Mouse (Mus musculus): ENCODE results near the gene Tead1. TPM values are rescaled to one million over a fixed set of nuclear protein-coding genes. Genes with fewer than 3 reads are reported as not detected.
A peak's percentile ranks its signal among the peaks of the same experiment; 100 is the strongest.

Tead1 gene
- total and polyA plus RNA-seq, 2 experiments from 2014 or later = 20.8 to 63.9 TPM

DNA sequence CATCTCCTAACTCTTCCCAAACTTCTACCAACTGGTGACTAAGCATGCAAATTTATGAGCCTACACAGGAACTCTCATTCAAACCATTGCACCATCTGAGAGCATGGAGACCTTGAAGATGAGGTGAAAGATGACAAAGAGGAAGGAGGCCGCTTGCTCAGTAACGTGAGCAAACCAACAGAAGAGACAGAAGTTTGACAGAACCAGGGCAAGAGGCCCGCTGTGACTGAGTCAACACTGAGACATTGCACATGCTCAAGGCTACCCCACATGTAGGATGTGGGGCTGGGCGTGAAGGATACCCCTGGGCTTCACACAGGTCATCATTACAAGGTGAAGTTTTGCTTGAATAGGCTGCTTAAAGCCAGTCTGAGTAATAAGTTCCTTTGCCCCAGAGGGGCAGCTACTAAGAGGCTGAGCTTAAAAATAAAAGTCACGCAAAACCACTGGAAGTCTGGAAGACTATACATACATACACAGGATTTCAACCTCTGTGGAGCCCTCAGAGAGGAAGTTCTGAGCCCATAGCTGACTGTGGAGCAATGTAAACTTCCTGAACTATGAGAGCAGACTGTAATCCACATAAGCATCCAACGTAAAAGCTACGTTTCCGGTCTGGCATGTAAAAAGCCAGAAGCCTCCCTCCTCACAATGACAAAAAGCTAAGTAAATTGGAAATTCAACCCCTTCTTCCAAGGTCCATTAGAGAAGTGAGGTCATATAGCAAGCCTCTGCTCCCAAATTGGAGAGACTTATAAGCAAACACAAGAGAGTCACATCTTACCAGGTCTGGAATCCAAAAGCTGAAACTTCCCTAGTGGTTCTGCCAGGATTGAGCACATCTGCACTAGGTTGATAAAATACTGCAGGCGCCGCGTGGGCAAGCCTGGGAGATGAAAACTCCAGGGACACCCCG lies 16.5 kb upstream of the Tead1 start:
- no peaks in the 10 kb centered on the region for H3K27me3 ChIP-seq (ENCODE audit: control insufficient read depth, insufficient read depth, low read length)
- TF ChIP-seq EP300 (IDR thresholded peaks at IDR 0.05; ENCODE audit: low read depth) (no peak), CTCF (IDR thresholded peaks at IDR 0.05; ENCODE audit: low read depth) (no peak)
- peak overlapping the region; percentile 89 for H3K27ac ChIP-seq (ENCODE audit: low read depth)
- H3K4me1 ChIP-seq (ENCODE audit: control insufficient read depth, insufficient read depth) = peaks cover 38% of the 10 kb centered on the region
- WGBS = 36% methylated on average over 12 of the region's 12 CpGs
- H3K9me3 ChIP-seq (replicated peaks; ENCODE audit: control insufficient read depth, low read length) = no peaks in the 10 kb centered on the region
- no peaks in the 10 kb centered on the region for H3K36me3 ChIP-seq (replicated peaks; ENCODE audit: control insufficient read depth, insufficient read depth, low read length)
- DNase-seq (ENCODE audit: low spot score) = no peak
- H3K4me2 ChIP-seq (ENCODE audit: low read depth, low read length) = peak overlapping the region; percentile 43
- 0 out of 2 replicates have a peak, but pooled peaks have one; percentile 11 for ATAC-seq (ENCODE audit: insufficient read depth, low read depth)
- H3K4me3 ChIP-seq (ENCODE audit: low read depth, low read length) = peak overlapping the region; percentile 3; the same call in 1 of the 2 replicates
- peak overlapping the region; percentile 12; the same call in 1 of the 2 replicates for H3K9ac ChIP-seq (replicated peaks; ENCODE audit: low read depth, low read length)

DNA sequence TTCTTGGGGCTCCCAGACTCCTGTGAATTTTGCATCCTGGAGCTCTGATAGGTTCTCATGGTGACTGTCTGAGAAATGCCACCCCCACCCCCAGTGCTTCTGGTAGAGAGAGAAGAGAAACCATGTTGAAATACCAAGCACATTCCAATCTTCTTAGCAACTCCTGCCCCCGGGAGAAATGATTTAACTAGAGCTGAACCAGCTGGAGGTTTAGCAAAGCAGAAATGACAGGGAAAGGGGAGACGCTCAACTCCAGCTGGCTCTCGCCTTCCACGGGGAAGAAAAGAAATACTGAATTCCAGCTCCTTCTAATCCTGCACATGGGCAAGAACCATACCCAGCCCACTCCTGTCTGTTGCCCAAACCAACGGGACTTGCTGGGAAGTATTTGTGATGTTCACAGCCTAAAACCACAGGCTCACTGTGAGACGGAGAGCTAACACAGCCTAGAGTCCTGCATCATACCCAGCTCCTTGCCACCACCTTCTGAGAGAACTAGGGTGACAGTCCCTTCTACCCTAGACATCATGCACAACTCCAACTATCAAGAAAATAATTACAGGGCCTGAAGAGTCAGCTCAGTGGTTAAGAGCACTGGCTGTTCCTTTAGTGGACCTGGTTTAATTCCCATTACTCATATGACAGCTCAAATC lies 15.7 kb upstream of the Tead1 start:
- peak; percentile 53; the same call in 1 of the 2 replicates for ATAC-seq (ENCODE audit: insufficient read depth, low read depth)
- peak overlapping the region; percentile 12; the same call in 1 of the 2 replicates for H3K9ac ChIP-seq (replicated peaks; ENCODE audit: low read depth, low read length)
- H3K4me1 ChIP-seq (ENCODE audit: control insufficient read depth, insufficient read depth) = peaks cover 38% of the 10 kb centered on the region

DNA sequence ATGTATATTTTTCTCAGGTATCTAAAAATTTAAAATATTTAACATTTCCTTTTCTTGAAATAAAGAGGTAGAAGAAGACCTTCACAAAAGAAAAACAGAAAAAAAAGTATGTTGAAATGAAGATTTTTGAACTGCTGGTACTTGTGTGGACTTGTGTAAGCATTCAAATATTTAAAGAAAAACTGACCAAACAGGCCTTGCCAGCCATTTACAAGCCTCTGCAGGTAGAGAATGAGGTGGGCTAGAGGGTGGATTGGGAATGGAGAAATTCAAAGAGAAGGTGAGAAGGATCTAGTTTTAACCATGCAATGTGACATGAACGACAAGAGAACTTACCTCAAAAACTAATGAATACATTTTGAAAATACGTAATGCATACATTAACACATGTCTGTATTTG lies 9.1 kb upstream of the Tead1 start:
- Histone ChIP-seq H3K4me2 (ENCODE audit: low read depth, low read length) (no peak overlapping the region), H3K9me3 (replicated peaks; ENCODE audit: control insufficient read depth, low read length) (0 out of 2 replicates have a peak, but pooled peaks cover 2% of the 10 kb centered on the region), H3K27ac (ENCODE audit: low read depth) (no peak overlapping the region), H3K27me3 (ENCODE audit: control insufficient read depth, insufficient read depth, low read length) (no peaks in the 10 kb centered on the region), H3K36me3 (replicated peaks; ENCODE audit: control insufficient read depth, insufficient read depth, low read length) (no peaks in the 10 kb centered on the region), H3K4me1 (ENCODE audit: control insufficient read depth, insufficient read depth) (no peaks in the 10 kb centered on the region; the same call in 1 of the 2 replicates), H3K9ac (replicated peaks; ENCODE audit: low read depth, low read length) (no peak overlapping the region), H3K4me3 (ENCODE audit: low read depth, low read length) (no peak overlapping the region)
- WGBS = 94% methylated on average over 2 of the region's 2 CpGs
- no peak for TF ChIP-seq EP300 (IDR thresholded peaks at IDR 0.05; ENCODE audit: low read depth)
- no peak for TF ChIP-seq CTCF (IDR thresholded peaks at IDR 0.05; ENCODE audit: low read depth)
- DNase-seq (ENCODE audit: low spot score) = no peak
- no peak for ATAC-seq (ENCODE audit: insufficient read depth, low read depth)

More for the DNA sequence above, 15.7 kb upstream of the Tead1 start:
- Histone ChIP-seq H3K9me3 (replicated peaks; ENCODE audit: control insufficient read depth, low read length) (no peaks in the 10 kb centered on the region), H3K36me3 (replicated peaks; ENCODE audit: control insufficient read depth, insufficient read depth, low read length) (no peaks in the 10 kb centered on the region), H3K4me3 (ENCODE audit: low read depth, low read length) (peak overlapping the region; percentile 3; the same call in 1 of the 2 replicates), H3K4me2 (ENCODE audit: low read depth, low read length) (peak overlapping the region; percentile 43), H3K27me3 (ENCODE audit: control insufficient read depth, insufficient read depth, low read length) (no peaks in the 10 kb centered on the region), H3K27ac (ENCODE audit: low read depth) (peak overlapping the region; percentile 89)
- DNase-seq (ENCODE audit: low spot score) = peak; percentile 92
- TF ChIP-seq EP300 (IDR thresholded peaks at IDR 0.05; ENCODE audit: low read depth) (no peak), CTCF (IDR thresholded peaks at IDR 0.05; ENCODE audit: low read depth) (no peak)
- 15% methylated on average over 6 of the region's 6 CpGs for whole genome bisulfite sequencing

DNA sequence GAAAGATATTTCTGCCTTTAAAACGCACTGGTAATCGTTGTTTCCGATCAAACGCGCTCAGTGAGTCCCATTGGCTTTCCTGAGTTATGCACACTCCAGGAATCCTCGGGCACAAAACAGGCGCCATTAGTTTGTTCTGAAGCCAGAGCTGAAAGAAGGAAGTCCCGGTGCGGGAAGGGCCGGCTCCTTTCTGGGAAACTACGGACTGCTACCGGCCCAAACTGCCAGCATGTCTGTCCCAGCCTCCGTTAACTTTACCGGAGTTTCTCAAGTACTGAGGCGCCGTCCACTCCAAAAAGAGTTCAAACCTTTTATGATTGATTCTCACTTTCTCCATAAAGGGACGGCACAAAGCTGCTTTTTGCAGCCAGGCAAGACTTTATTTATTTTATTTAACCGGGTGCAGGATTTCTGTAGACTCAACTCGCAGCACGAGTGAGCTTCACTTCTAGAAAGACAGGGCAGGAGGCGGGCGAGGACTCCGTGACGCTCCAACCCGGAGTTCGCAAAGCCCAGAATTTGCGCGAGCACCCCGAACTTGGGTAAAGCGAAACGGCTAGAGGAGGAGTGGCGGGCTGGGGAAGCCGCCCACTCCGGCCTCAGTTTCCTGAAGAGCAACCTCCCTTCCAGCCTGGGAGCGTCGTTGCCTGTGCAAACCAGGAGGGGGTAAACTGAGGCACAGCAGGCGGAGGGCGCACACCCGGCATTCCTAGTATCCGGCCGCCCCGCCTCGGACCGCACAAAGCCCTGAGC lies 524 bp upstream of the Tead1 start:
- peak overlapping the region; percentile 94 for H3K9ac ChIP-seq (replicated peaks; ENCODE audit: low read depth, low read length)
- peaks cover 19% of the 10 kb centered on the region for H3K4me1 ChIP-seq (ENCODE audit: control insufficient read depth, insufficient read depth)
- no peaks in the 10 kb centered on the region for H3K27me3 ChIP-seq (ENCODE audit: control insufficient read depth, insufficient read depth, low read length)
- peak overlapping the region; percentile 86 for H3K4me3 ChIP-seq (ENCODE audit: low read depth, low read length)
- TF ChIP-seq EP300 (IDR thresholded peaks at IDR 0.05; ENCODE audit: low read depth) (0 out of 2 replicates have a peak, but pooled peaks have one; percentile 25), CTCF (IDR thresholded peaks at IDR 0.05; ENCODE audit: low read depth) (no peak)
- H3K36me3 ChIP-seq (replicated peaks; ENCODE audit: control insufficient read depth, insufficient read depth, low read length) = no peaks in the 10 kb centered on the region
- peak overlapping the region; percentile 99 for H3K27ac ChIP-seq (ENCODE audit: low read depth)
- ATAC-seq (ENCODE audit: insufficient read depth, low read depth) (peak; percentile 48), DNase-seq (ENCODE audit: low spot score) (peak; percentile 92)
- 0 out of 2 replicates have a peak, but pooled peaks cover 3% of the 10 kb centered on the region for H3K9me3 ChIP-seq (replicated peaks; ENCODE audit: control insufficient read depth, low read length)
- H3K4me2 ChIP-seq (ENCODE audit: low read depth, low read length) = peak overlapping the region; percentile 78
- WGBS = 1% methylated on average over 42 of the region's 44 CpGs
